Mouse (Mus musculus) midbrain, embryonic 16.5 days (tissue): ENCODE results near the gene Il2ra. TPM values are rescaled to one million over a fixed set of nuclear protein-coding genes. Genes with fewer than 3 reads are reported as not detected.

Experiments
- ATAC-seq: fragments of 200-750 bp; cut with Nextera tagmentation; 2 replicates; pipeline ENCODE4 v1.8.0; 2017; ENCODE audit warnings: moderate TSS enrichment
- H3K27ac ChIP-seq: fragments of 300-500 bp; sonication (generic); 2 replicates; pipeline ENCODE4 v1.5.1; 2014; ENCODE audit warnings: mild to moderate bottlenecking, low read length, mixed read lengths
- H3K27me3 ChIP-seq: fragments of 300-500 bp; sonication (generic); 2 replicates; pipeline ENCODE4 v1.6.1; 2014; ENCODE audit warnings: low read depth, low read length, mixed read lengths; ENCODE audit not compliant: control insufficient read depth, insufficient read depth
- H3K36me3 ChIP-seq: fragments of 300-500 bp; sonication (generic); 2 replicates; pipeline ENCODE4 v1.6.1; 2014; ENCODE audit warnings: mild to moderate bottlenecking, low read length, moderate library complexity, mixed read lengths; ENCODE audit not compliant: control insufficient read depth, insufficient read depth
- H3K4me1 ChIP-seq: fragments of 300-500 bp; sonication (generic); 2 replicates; pipeline ENCODE4 v1.6.1; 2014; ENCODE audit warnings: mild to moderate bottlenecking, low read length, mixed read lengths; ENCODE audit not compliant: control insufficient read depth, insufficient read depth
- H3K4me2 ChIP-seq: fragments of 300-500 bp; sonication (generic); 2 replicates; pipeline ENCODE4 v1.6.1; 2014; ENCODE audit warnings: mild to moderate bottlenecking, low read length, mixed read lengths
- H3K4me3 ChIP-seq: fragments of 300-500 bp; sonication (generic); 2 replicates; pipeline ENCODE4 v1.5.1; 2014; ENCODE audit warnings: low read depth, mild to moderate bottlenecking, low read length, moderate library complexity, mixed read lengths
- H3K9ac ChIP-seq: fragments of 300-500 bp; sonication (generic); 2 replicates; pipeline ENCODE4 v1.6.1; 2014; ENCODE audit warnings: low read depth, low read length, mixed read lengths
- H3K9me3 ChIP-seq: fragments of 300-500 bp; sonication (generic); replicated peaks from 2 replicates; pipeline ENCODE4 v1.6.1; 2014; ENCODE audit warnings: mild to moderate bottlenecking, low read length, mixed read lengths; ENCODE audit not compliant: control insufficient read depth, poor library complexity, severe bottlenecking
- WGBS: fragments of 180-500 bp; shearing (Covaris S2); extraction: QIAGEN DNeasy Blood & Tissue Kit; methylation state at CpG from one replicate; pipeline ENCODE4 v1.1.7; 2014; 5-methylcytosine and 5-hydroxymethylcytosine counted together
- polyA plus RNA-seq: library from polyadenylated mRNA; unstranded; fragments of >200 nt; fragmentation: Nextera tagmentation; extraction: Ambion mirVana; gene quantifications from 2 replicates; pipeline ENCODE4 v1.2.1, GENCODE M21; 2015

Il2ra gene
- polyA plus RNA-seq, 1 experiment from 2014 or later: 0.04 TPM

DNA sequence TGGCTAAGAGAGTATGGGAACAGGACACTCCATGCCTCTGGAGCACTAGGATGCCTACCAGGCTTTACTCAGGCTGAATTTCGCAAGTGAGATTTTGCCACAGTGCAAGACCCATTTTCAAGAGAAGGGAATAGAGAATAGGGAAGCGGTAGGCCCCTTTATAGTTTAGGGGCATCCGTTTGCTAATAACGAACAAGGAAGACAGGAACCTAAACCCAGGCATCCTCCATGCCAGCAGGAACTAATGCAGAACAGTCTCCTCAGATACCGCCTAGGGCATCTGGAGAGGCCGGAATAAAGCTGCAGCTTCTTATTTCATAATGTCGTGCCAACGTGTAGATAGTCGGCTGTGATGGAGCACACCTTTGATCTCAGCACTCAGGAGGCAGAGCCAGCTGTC is 80.0 kb downstream of the Il2ra start:
- 89% methylated on average over 9 of the region's 9 CpGs for WGBS
- no peak overlapping the region for H3K4me3 ChIP-seq
- no peak overlapping the region for H3K9ac ChIP-seq
- H3K27me3 ChIP-seq: no peaks in the 10 kb centered on the region
- H3K4me1 ChIP-seq: no peaks in the 10 kb centered on the region
- no peak for ATAC-seq
- H3K27ac ChIP-seq: no peak overlapping the region
- H3K4me2 ChIP-seq: no peak overlapping the region
- no peaks in the 10 kb centered on the region for H3K9me3 ChIP-seq
- no peaks in the 10 kb centered on the region for H3K36me3 ChIP-seq

DNA sequence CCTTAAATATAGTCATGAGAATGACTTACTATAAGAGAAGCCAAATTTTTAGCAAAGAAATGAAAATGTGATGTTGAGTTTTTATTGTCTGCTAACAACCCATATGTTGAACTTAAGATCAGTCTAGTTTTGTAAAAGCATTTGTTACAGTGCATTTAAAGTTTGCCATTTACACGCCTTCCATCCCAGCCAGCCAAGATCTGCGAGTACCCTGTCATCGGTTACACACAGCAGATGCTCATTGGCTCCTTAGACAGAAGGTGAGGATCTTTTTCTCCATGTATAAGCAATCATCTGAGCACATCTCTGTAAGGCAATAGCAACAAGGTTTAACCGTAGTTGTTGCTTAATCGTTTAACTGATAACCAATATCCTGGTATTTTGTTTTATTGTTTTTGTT is 85.0 kb downstream of the Il2ra start:
- Histone ChIP-seq H3K27me3 (no peaks in the 10 kb centered on the region), H3K4me1 (no peaks in the 10 kb centered on the region), H3K36me3 (no peaks in the 10 kb centered on the region), H3K4me2 (no peak overlapping the region), H3K4me3 (no peak overlapping the region), H3K27ac (no peak overlapping the region), H3K9me3 (no peaks in the 10 kb centered on the region), H3K9ac (no peak overlapping the region)
- WGBS: 96% methylated on average over 5 of the region's 5 CpGs
- no peak for ATAC-seq

DNA sequence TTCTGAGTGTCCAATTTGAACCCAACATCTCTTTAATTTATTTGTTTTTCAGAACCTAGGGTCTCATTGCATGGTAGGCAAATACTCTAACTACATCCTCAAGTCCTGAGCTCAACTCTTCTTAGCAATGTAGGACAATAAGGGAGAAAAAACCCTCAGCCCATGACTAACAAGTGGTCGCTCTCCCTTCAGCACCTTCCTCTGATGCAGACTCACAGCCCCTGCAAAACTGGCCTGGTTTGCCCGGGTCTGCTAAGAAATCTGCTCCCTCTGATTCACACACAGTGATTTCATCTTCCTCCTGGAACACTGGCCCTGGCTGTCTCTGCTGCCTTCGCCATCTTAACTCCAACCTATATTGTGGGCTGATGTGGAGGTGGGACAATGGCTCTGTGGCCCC is 86.5 kb downstream of the Il2ra start:
- Histone ChIP-seq H3K4me3 (no peak overlapping the region), H3K9me3 (no peaks in the 10 kb centered on the region), H3K36me3 (no peaks in the 10 kb centered on the region), H3K27ac (no peak overlapping the region), H3K4me1 (no peaks in the 10 kb centered on the region), H3K27me3 (no peaks in the 10 kb centered on the region), H3K9ac (no peak overlapping the region), H3K4me2 (no peak overlapping the region)
- no peak for ATAC-seq
- WGBS: 63% methylated on average over 3 of the region's 3 CpGs

DNA sequence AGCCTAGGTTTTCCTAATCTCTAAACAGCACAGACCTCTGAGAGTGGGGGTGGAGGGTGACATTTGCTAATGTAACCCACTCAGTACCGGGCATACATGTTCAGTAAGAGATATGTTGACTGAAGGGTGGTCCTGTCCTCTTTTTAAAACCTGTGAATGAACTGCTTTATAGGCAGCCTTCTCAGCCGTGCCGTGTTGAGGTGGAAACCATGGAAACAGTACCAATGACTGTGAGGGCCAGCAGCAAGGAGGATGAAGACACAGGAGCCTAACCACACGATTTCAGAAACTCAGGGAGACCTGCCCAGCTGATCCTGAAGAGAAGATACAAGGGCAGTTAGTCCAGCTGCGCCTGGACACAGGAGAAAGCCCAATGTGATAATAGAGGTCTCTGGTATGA is 90.4 kb downstream of the Il2ra start:
- no peaks in the 10 kb centered on the region for H3K27me3 ChIP-seq
- no peaks in the 10 kb centered on the region for H3K9me3 ChIP-seq
- no peak overlapping the region for H3K4me3 ChIP-seq
- H3K27ac ChIP-seq: no peak overlapping the region
- ATAC-seq: no peak
- no peak overlapping the region for H3K9ac ChIP-seq
- no peak overlapping the region for H3K4me2 ChIP-seq
- WGBS: 68% methylated on average over 5 of the region's 5 CpGs
- H3K4me1 ChIP-seq: no peaks in the 10 kb centered on the region
- 0 out of 2 replicates have a peak, but pooled peaks cover 3% of the 10 kb centered on the region for H3K36me3 ChIP-seq

DNA sequence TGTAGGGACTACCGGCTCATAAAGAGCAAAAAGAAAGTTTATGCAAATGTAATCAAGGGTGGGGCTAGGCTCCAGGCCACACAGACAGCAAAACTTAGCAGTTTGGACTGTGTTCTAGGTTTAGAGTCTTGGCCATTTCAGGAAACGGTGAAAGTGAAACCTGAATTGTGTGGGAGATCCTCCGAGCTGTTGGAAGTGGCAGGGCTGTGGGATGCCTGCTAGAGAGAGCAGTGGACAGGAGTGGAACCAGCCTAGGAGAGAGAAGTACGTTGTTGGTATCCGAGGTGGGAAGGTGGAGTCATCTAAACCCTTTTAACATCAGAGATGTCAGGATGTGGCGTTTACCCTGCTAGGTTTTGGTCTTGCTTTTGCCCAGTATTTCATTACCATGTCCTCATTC is 93.2 kb downstream of the Il2ra start:
- H3K4me1 ChIP-seq: no peaks in the 10 kb centered on the region
- no peak overlapping the region for H3K9ac ChIP-seq
- ATAC-seq: no peak
- H3K9me3 ChIP-seq: no peaks in the 10 kb centered on the region
- H3K27ac ChIP-seq: no peak overlapping the region
- H3K4me3 ChIP-seq: no peak overlapping the region
- H3K4me2 ChIP-seq: no peak overlapping the region
- H3K36me3 ChIP-seq: peaks cover 12% of the 10 kb centered on the region
- 83% methylated on average over 6 of the region's 6 CpGs for WGBS
- H3K27me3 ChIP-seq: no peaks in the 10 kb centered on the region

DNA sequence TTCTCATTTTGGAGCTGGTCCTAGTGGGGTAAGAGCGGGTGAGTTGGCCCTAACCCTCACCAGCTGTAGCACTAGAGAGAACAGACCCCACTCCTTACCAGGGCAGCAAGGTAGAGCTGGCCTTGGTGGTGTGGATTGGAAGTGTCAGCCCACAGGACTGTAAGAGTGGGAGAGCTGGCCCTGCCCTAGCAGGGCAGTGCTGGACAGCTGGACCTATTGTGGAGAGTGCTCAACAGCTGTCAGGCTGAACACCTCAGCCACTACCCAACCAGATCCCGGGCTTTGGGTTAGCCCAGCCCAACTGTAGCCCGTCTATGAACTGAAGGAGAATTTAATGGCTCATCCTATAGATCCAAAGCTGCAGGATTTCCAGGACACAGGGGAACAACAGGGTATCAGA is 96.2 kb downstream of the Il2ra start:
- Histone ChIP-seq H3K9me3 (no peaks in the 10 kb centered on the region), H3K4me2 (no peak overlapping the region), H3K27me3 (no peaks in the 10 kb centered on the region), H3K4me1 (no peaks in the 10 kb centered on the region), H3K27ac (no peak overlapping the region), H3K4me3 (no peak overlapping the region), H3K9ac (no peak overlapping the region), H3K36me3 (peaks cover 37% of the 10 kb centered on the region)
- ATAC-seq: peak; percentile 40; the same call in 1 of the 2 replicates
- 93% methylated on average over 3 of the region's 3 CpGs for WGBS

DNA sequence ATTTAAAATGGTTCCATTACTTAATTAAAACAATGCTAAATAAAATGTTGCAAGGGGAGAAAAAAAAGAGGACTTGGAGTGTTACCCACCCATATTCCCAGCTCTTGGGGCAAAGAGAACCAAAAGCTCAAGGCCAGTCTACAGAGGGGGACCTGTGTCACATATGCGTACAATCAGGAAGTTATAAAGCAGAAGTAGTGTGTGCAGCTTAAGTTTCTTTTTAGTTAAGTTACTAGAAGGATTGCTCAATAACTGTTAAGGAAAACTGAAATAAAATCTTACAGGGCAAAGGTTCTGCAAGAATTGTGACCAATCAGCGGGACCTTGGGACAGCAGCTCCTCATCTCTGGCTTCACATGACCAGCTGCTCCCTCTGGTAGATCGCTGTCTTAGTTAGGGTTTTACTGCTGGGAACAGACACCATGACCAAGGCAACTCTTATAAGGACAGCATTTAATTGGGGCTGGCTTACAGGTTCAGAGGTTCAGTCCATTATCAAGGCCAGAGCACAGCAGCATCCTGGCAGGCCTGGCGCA is 97.0 kb downstream of the Il2ra start:
- no peak for ATAC-seq
- H3K36me3 ChIP-seq: peaks cover 40% of the 10 kb centered on the region
- no peaks in the 10 kb centered on the region for H3K9me3 ChIP-seq
- H3K4me3 ChIP-seq: no peak overlapping the region
- no peak overlapping the region for H3K9ac ChIP-seq
- H3K27ac ChIP-seq: no peak overlapping the region
- no peaks in the 10 kb centered on the region for H3K4me1 ChIP-seq
- WGBS: 94% methylated on average over 4 of the region's 4 CpGs
- H3K27me3 ChIP-seq: no peaks in the 10 kb centered on the region
- H3K4me2 ChIP-seq: no peak overlapping the region

Other genes starting within 250 kb of the Il2ra start
- gene Pfkfb3, start 88.7 kb upstream of the Il2ra start, polyA plus RNA-seq: 34.2 and 35.4 TPM in 2 replicates
- 132 TPM in 2 replicates for gene Rbm17, start 38.7 kb upstream of the Il2ra start, polyA plus RNA-seq
- gene Gm17490, start 16.5 kb upstream of the Il2ra start, polyA plus RNA-seq: not detected in 2 replicates
- gene Il15ra, start 62.5 kb downstream of the Il2ra start, polyA plus RNA-seq: 0.52 and 1.6 TPM in 2 replicates
- gene Fbh1, start 134.8 kb downstream of the Il2ra start, polyA plus RNA-seq: 128 and 139 TPM in 2 replicates
- gene Ankrd16, start 135.1 kb downstream of the Il2ra start, polyA plus RNA-seq: 47.8 and 50.3 TPM in 2 replicates